Mouse (Mus musculus): Measurements from ENCODE around the gene Cntrl.

The Cntrl gene

GRCm38 (mm10) chr2:35109141-35109923 is at the start of gene Cntrl:
TSS of gene Cntrl (plus strand) at chr2:35109492.
- peak; percentile 78 to 94 for DNase-seq (ENCODE audit: low spot score in 2 of 2)

GRCm38 (mm10) chr2:35060256-35060655 is 49.0 kb upstream of the Cntrl start:
- DNase-seq (ENCODE audit: low spot score in 2 of 2), result no peak

GRCm38 (mm10) chr2:35060897-35061296 is 48.4 kb upstream of the Cntrl start:
- DNase-seq (ENCODE audit: low spot score in 2 of 2), result no peak

- no peak for DNase-seq (ENCODE audit: low spot score in 2 of 2)
Measured at GRCm38 (mm10) chr2:35061338-35061737, 48.0 kb upstream of the Cntrl start, which contains the start of gene Hc. TSS of gene Hc (minus strand) at chr2:35061438.

- DNase-seq (ENCODE audit: low spot score in 2 of 2), result no peak
Measured at GRCm38 (mm10) chr2:35063333-35064030, 45.8 kb upstream of the Cntrl start.

GRCm38 (mm10) chr2:35066525-35067082 is 42.7 kb upstream of the Cntrl start:
- DNase-seq (ENCODE audit: low spot score in 2 of 2), result no peak

- no peak for DNase-seq (ENCODE audit: low spot score in 2 of 2)
Measured at GRCm38 (mm10) chr2:35067117-35067516, 42.2 kb upstream of the Cntrl start.

- no peak for DNase-seq (ENCODE audit: low spot score in 2 of 2)
Measured at GRCm38 (mm10) chr2:35069124-35069523, 40.2 kb upstream of the Cntrl start.

GRCm38 (mm10) chr2:35070275-35070674 is 39.0 kb upstream of the Cntrl start:
- no peak for DNase-seq (ENCODE audit: low spot score in 2 of 2)

- DNase-seq (ENCODE audit: low spot score in 2 of 2), result no peak
Measured at GRCm38 (mm10) chr2:35072547-35072946, 36.7 kb upstream of the Cntrl start.

GRCm38 (mm10) chr2:35074328-35074727 is 35.0 kb upstream of the Cntrl start:
- DNase-seq (ENCODE audit: low spot score in 2 of 2), result no peak

- no peak for DNase-seq (ENCODE audit: low spot score in 2 of 2)
Measured at GRCm38 (mm10) chr2:35079166-35079565, 30.1 kb upstream of the Cntrl start.

GRCm38 (mm10) chr2:35087418-35087817 is 21.9 kb upstream of the Cntrl start:
- peak in 1 of 2 experiments; percentile 11 for DNase-seq (ENCODE audit: low spot score in 2 of 2)

GRCm38 (mm10) chr2:35100529-35100928 is 8.8 kb upstream of the Cntrl start:
- no peak for DNase-seq (ENCODE audit: low spot score in 2 of 2)

- DNase-seq (ENCODE audit: low spot score in 2 of 2), result no peak
Measured at GRCm38 (mm10) chr2:35101443-35101842, 7.8 kb upstream of the Cntrl start, which contains the start of gene AI182371. TSS of gene AI182371 (minus strand) at chr2:35101543.

- no peak for DNase-seq (ENCODE audit: low spot score in 2 of 2)
Measured at GRCm38 (mm10) chr2:35102777-35103176, 6.5 kb upstream of the Cntrl start.

GRCm38 (mm10) chr2:35103558-35103957 is 5.7 kb upstream of the Cntrl start:
- DNase-seq (ENCODE audit: low spot score in 2 of 2), result no peak

GRCm38 (mm10) chr2:35104843-35105242 is 4.4 kb upstream of the Cntrl start:
- no peak for DNase-seq (ENCODE audit: low spot score in 2 of 2)

GRCm38 (mm10) chr2:35107984-35108635 is 1.2 kb upstream of the Cntrl start:
- DNase-seq (ENCODE audit: low spot score in 2 of 2), result peak in 1 of 2 experiments; percentile 16

- DNase-seq (ENCODE audit: low spot score in 2 of 2), result peak in 1 of 2 experiments; percentile 55
Measured at GRCm38 (mm10) chr2:35108712-35109111, 580 bp upstream of the Cntrl start.

- DNase-seq (ENCODE audit: low spot score in 2 of 2), result no peak
Measured at GRCm38 (mm10) chr2:35109924-35110304, 622 bp downstream of the Cntrl start.

- no peak for DNase-seq (ENCODE audit: low spot score in 2 of 2)
Measured at GRCm38 (mm10) chr2:35110521-35110920, 1.2 kb downstream of the Cntrl start.

All from left cerebral cortex, adult 9 months (tissue).